Mouse (Mus musculus): ENCODE results near the gene Smim14. TPM values are rescaled to one million over a fixed set of nuclear protein-coding genes. Genes with fewer than 3 reads are reported as not detected.
A peak's percentile ranks its signal among the peaks of the same experiment; 100 is the strongest.

Gene Smim14
- polyA plus RNA-seq, 1 experiment from 2014 or later, result 141 TPM

DNA sequence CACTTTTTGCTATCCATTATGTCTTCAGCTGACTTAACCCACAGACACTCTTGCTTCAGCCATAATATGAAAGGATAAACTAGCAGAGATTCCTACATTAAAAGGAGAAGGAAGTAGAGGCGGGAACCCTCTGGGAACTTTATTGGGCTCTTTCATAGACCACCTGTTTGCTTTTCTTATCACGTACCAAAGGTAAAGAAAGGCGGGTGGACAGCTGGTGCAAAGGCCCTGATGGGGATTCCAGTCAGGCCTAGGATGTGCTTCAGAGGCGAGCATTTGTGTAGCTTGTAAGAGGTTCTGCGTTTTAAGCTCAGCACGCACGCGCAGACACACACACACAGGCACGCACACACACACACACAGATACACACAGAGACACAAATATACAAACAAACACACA lies 35.6 kb downstream of the Smim14 start:
- ATAC-seq (replicated peaks; ENCODE audit: extremely low read depth, insufficient read depth, low FRiP score), result no peak
- Histone ChIP-seq H3K36me3 (ENCODE audit: control insufficient read depth, insufficient read depth) (no peaks in the 10 kb centered on the region), H3K4me1 (ENCODE audit: control insufficient read depth, insufficient read depth, low read length) (no peaks in the 10 kb centered on the region), H3K4me2 (ENCODE audit: low read depth, low read length) (no peak overlapping the region), H3K9me3 (replicated peaks; ENCODE audit: control insufficient read depth, low read length) (no peaks in the 10 kb centered on the region), H3K4me3 (ENCODE audit: low read length) (no peak overlapping the region), H3K27ac (ENCODE audit: low read length) (no peak overlapping the region), H3K27me3 (ENCODE audit: control insufficient read depth, insufficient read depth, low read length) (no peaks in the 10 kb centered on the region), H3K9ac (ENCODE audit: low read length) (no peak overlapping the region)
- WGBS, result 91% methylated on average over 9 of the region's 9 CpGs

DNA sequence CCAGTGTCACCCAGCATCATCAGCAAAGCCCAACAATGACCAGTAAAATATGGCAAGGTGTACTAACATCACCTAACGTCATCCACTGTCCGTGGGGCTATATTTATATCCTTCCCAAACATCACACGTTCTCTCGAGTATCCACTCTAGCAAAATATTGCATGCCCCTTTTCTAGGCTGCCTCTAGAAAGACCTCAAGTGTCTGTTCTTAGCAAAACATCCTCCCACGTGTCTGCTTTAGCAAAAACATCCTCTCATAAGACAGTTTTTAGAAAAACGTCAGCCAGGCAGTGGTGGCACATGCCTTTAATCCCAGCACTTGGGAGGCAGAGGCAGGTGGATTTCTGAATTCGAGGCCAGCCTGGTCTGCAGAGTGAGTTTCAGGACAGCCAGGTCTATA lies 36.8 kb downstream of the Smim14 start:
- 75% methylated on average over 7 of the region's 7 CpGs for WGBS
- Histone ChIP-seq H3K36me3 (ENCODE audit: control insufficient read depth, insufficient read depth) (no peaks in the 10 kb centered on the region), H3K4me3 (ENCODE audit: low read length) (no peak overlapping the region), H3K4me2 (ENCODE audit: low read depth, low read length) (no peak overlapping the region), H3K9ac (ENCODE audit: low read length) (no peak overlapping the region), H3K4me1 (ENCODE audit: control insufficient read depth, insufficient read depth, low read length) (no peaks in the 10 kb centered on the region), H3K9me3 (replicated peaks; ENCODE audit: control insufficient read depth, low read length) (no peaks in the 10 kb centered on the region), H3K27me3 (ENCODE audit: control insufficient read depth, insufficient read depth, low read length) (no peaks in the 10 kb centered on the region), H3K27ac (ENCODE audit: low read length) (no peak overlapping the region)
- no peak for ATAC-seq (replicated peaks; ENCODE audit: extremely low read depth, insufficient read depth, low FRiP score)

DNA sequence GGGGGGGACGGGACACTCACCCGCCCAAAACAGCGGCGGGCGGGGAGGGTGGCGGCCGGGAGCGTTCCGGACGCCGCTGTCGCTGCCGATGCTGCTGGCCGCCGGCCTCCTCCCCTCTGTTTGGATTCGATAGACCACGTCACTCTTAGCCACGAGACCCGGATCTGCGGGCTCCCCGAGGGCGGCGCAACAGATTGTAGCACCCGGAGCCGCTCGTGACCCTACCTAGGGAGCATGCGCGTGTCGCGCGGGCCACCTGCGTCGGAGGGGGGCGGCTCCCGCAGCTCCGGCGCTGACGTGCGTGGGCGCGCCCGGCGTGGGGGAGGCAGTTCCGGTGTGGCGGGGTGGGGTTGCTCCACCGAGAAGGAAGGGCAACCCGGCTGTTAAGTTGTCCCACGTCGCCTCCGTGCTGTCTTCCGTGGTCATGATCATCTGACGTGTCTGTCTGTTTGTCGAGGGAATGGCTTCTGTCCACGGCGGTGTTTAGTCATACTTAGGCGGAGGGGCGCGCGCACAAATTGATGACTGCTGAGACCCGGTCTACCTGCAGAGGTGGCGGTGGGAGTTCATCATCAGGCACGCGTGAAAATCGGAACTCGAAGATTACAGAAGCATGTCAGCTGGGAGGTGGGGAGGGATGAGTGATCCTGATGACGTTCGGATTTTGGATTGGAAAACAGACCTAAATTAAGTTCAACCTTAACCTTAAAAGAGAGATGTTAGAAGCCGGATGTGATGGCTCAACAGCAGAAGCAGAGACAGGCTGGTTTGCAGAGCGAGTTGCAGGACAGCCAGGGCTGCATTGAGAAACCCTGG lies 44.1 kb downstream of the Smim14 start, which contains the start of gene Gm43552:
TSS of gene Gm43552 (minus strand) at position 118 of the 816 bp plus-strand sequence.
- peak; percentile 96 for ATAC-seq (replicated peaks; ENCODE audit: extremely low read depth, insufficient read depth, low FRiP score)
- WGBS, result under 1% methylated on average over 68 of the region's 69 CpGs

DNA sequence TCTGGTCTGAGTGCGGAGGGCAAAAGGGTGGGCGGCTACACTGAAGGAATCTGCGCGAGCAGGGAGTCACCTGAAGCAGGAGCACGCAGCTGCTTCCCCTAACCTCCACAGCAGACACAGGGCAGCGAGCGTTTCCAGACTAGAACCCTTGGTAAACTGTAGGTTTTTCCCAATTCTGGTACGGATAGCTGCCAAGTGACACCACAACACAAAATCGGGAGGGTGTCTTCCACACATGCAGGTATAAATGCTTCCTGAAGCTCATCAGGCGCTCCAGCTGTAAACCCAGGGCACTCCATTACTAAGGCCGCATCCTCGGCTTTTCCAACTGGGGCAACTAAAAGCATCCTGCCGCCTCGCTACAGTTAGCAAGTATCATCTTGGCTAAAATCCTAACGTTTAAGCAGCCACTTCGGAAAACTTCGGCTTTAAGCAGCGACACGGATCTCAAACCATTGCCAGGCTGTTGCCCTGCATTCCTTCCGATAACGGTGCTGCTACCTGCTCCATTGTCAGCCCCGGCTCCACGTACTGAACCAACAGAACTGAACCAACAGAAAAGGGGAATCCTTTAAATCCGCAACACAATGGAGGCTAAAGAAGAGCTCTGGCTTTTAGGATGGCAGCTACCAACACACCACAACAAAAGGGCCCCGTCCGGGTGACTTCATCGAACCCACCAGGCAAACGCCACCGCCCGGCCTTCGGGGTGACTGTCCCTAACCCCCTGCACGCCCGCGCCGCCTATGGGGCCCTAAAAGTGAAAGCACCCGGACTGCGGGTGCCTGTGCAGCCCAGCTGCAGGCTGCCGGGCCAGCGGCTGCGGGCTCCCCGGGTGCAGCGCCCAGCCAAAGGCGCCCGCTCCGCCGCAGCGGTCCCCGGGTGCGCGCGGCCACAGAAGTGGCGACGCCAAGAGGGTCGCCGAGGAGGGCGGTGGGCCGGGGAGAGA lies 44.9 kb downstream of the Smim14 start:
- Histone ChIP-seq H3K4me1 (ENCODE audit: control insufficient read depth, insufficient read depth, low read length) (peaks cover 42% of the 10 kb centered on the region), H3K36me3 (ENCODE audit: control insufficient read depth, insufficient read depth) (no peaks in the 10 kb centered on the region), H3K4me3 (ENCODE audit: low read length) (peak overlapping the region; percentile 68), H3K9ac (ENCODE audit: low read length) (peak overlapping the region; percentile 85), H3K9me3 (replicated peaks; ENCODE audit: control insufficient read depth, low read length) (no peaks in the 10 kb centered on the region), H3K27ac (ENCODE audit: low read length) (peak overlapping the region; percentile 97), H3K4me2 (ENCODE audit: low read depth, low read length) (peak overlapping the region; percentile 69), H3K27me3 (ENCODE audit: control insufficient read depth, insufficient read depth, low read length) (no peaks in the 10 kb centered on the region)
- ATAC-seq (replicated peaks; ENCODE audit: extremely low read depth, insufficient read depth, low FRiP score), result peak; percentile 82
- WGBS, result under 1% methylated on average over 57 of the region's 57 CpGs

More for the DNA sequence above, 44.1 kb downstream of the Smim14 start, which contains the start of gene Gm43552:
- Histone ChIP-seq H3K4me1 (ENCODE audit: control insufficient read depth, insufficient read depth, low read length) (peaks cover 37% of the 10 kb centered on the region), H3K9me3 (replicated peaks; ENCODE audit: control insufficient read depth, low read length) (no peaks in the 10 kb centered on the region), H3K27me3 (ENCODE audit: control insufficient read depth, insufficient read depth, low read length) (no peaks in the 10 kb centered on the region), H3K27ac (ENCODE audit: low read length) (peak within 1 kb of the TSS; percentile 97), H3K4me3 (ENCODE audit: low read length) (peak within 1 kb of the TSS; percentile 68), H3K36me3 (ENCODE audit: control insufficient read depth, insufficient read depth) (no peaks in the 10 kb centered on the region), H3K4me2 (ENCODE audit: low read depth, low read length) (peak within 1 kb of the TSS; percentile 69), H3K9ac (ENCODE audit: low read length) (peak within 1 kb of the TSS; percentile 85)

DNA sequence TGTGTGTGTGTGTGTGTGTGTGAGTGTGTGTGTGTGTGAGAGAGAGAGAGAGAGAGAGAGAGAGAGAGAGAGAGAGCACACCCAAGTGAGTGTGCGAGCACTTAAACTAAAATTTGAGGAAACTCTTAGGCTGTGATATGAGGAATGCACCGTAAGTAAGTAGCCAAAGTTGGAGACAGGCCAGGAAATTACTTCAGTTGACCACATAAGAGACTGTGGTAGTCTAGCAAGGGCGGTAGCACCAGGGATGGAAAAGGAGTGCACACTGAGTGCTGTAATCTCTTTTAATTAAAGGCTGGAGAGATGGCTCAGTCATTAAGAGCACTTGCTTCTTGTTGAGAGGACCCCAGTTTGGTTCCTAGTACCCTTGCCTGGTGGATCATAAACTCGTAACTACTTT lies 47.2 kb downstream of the Smim14 start:
- 26% methylated on average over 4 of the region's 4 CpGs for WGBS
- Histone ChIP-seq H3K36me3 (ENCODE audit: control insufficient read depth, insufficient read depth) (no peaks in the 10 kb centered on the region), H3K9ac (ENCODE audit: low read length) (no peak overlapping the region), H3K4me1 (ENCODE audit: control insufficient read depth, insufficient read depth, low read length) (peaks cover 48% of the 10 kb centered on the region), H3K27ac (ENCODE audit: low read length) (peak overlapping the region; percentile 53; the same call in 1 of the 2 replicates), H3K9me3 (replicated peaks; ENCODE audit: control insufficient read depth, low read length) (no peaks in the 10 kb centered on the region), H3K4me3 (ENCODE audit: low read length) (no peak overlapping the region), H3K27me3 (ENCODE audit: control insufficient read depth, insufficient read depth, low read length) (no peaks in the 10 kb centered on the region), H3K4me2 (ENCODE audit: low read depth, low read length) (peak overlapping the region; percentile 20)
- no peak for ATAC-seq (replicated peaks; ENCODE audit: extremely low read depth, insufficient read depth, low FRiP score)

DNA sequence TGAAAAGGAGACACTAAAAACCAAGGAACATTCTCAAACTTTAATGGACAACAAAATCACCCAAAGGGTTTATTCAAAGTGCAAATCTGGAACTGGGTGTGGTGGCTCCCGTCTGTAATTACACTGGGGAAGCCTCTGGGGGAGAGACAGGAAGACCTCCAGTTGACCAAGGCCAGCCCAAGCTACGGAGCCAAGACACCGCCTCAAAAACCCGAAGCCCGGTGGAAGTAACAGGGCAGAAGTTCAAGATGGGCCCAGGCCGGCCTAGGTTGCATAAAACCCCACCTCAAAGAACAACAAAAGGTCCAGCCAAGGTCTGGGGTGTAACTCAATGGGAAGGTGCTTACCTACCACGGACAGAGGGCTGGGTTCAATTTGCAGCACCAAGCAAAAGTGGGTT lies 48.3 kb downstream of the Smim14 start:
- H3K9ac ChIP-seq (ENCODE audit: low read length), result no peak overlapping the region
- no peak overlapping the region for H3K4me2 ChIP-seq (ENCODE audit: low read depth, low read length)
- WGBS, result 73% methylated on average over 7 of the region's 7 CpGs
- no peak overlapping the region for H3K27ac ChIP-seq (ENCODE audit: low read length)
- peaks cover 53% of the 10 kb centered on the region for H3K4me1 ChIP-seq (ENCODE audit: control insufficient read depth, insufficient read depth, low read length)
- H3K9me3 ChIP-seq (replicated peaks; ENCODE audit: control insufficient read depth, low read length), result no peaks in the 10 kb centered on the region
- H3K4me3 ChIP-seq (ENCODE audit: low read length), result no peak overlapping the region
- H3K36me3 ChIP-seq (ENCODE audit: control insufficient read depth, insufficient read depth), result no peaks in the 10 kb centered on the region
- no peak for ATAC-seq (replicated peaks; ENCODE audit: extremely low read depth, insufficient read depth, low FRiP score)
- H3K27me3 ChIP-seq (ENCODE audit: control insufficient read depth, insufficient read depth, low read length), result no peaks in the 10 kb centered on the region

DNA sequence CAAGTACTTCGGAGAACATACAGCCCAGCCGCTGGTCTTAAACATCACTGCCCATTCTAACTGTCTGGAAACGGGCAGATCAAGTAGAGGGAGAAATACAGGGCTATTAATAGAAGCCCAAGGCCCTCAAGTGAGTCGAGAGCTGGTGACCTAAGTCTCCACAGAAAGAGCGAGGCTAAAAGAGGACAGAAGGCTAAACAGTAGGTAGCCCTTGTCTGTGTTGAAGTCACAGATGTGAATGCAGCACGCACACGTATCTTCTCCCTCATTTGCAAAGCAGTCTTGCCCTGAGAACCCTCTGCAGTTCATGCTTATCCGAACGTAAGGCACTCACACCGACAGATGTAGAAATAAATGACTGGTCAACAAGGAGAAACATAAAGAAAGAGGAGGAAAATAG lies 49.6 kb downstream of the Smim14 start:
- 0 out of 2 replicates have a peak, but pooled peaks have one; percentile 25 for ATAC-seq (replicated peaks; ENCODE audit: extremely low read depth, insufficient read depth, low FRiP score)

DNA sequence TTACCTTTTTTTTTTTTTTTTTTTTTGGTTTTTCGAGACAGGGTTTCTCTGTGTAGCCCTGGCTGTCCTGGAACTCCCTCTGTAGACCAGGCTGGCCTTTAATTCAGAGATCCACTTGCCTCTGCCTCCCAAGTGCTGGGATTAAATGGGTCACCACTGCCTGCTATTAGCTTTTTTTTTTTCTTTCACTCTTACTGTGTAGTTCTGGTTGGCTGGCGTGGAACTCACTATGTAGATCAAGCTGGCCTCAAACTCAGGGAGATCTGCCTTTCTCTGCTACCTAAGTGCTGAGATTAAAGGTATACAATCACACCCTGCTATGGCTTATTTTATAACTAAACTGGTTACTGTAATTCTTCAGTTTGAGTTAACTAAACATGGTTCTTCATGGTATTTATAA lies 50.5 kb downstream of the Smim14 start:
- no peak overlapping the region for H3K4me2 ChIP-seq (ENCODE audit: low read depth, low read length)
- H3K36me3 ChIP-seq (ENCODE audit: control insufficient read depth, insufficient read depth), result no peaks in the 10 kb centered on the region
- H3K4me1 ChIP-seq (ENCODE audit: control insufficient read depth, insufficient read depth, low read length), result peaks cover 49% of the 10 kb centered on the region
- 99% methylated on average over 2 of the region's 2 CpGs for WGBS
- no peaks in the 10 kb centered on the region for H3K27me3 ChIP-seq (ENCODE audit: control insufficient read depth, insufficient read depth, low read length)
- H3K9ac ChIP-seq (ENCODE audit: low read length), result no peak overlapping the region
- H3K27ac ChIP-seq (ENCODE audit: low read length), result no peak overlapping the region
- H3K4me3 ChIP-seq (ENCODE audit: low read length), result no peak overlapping the region
- ATAC-seq (replicated peaks; ENCODE audit: extremely low read depth, insufficient read depth, low FRiP score), result no peak
- no peaks in the 10 kb centered on the region for H3K9me3 ChIP-seq (replicated peaks; ENCODE audit: control insufficient read depth, low read length)

More for the DNA sequence above, 49.6 kb downstream of the Smim14 start:
- H3K4me2 ChIP-seq (ENCODE audit: low read depth, low read length), result peak overlapping the region; percentile 42
- 44% methylated on average over 10 of the region's 10 CpGs for WGBS
- no peaks in the 10 kb centered on the region for H3K9me3 ChIP-seq (replicated peaks; ENCODE audit: control insufficient read depth, low read length)
- H3K9ac ChIP-seq (ENCODE audit: low read length), result peak overlapping the region; percentile 50
- no peak overlapping the region for H3K4me3 ChIP-seq (ENCODE audit: low read length)
- H3K36me3 ChIP-seq (ENCODE audit: control insufficient read depth, insufficient read depth), result no peaks in the 10 kb centered on the region
- peaks cover 48% of the 10 kb centered on the region for H3K4me1 ChIP-seq (ENCODE audit: control insufficient read depth, insufficient read depth, low read length)
- peak overlapping the region; percentile 91 for H3K27ac ChIP-seq (ENCODE audit: low read length)
- no peaks in the 10 kb centered on the region for H3K27me3 ChIP-seq (ENCODE audit: control insufficient read depth, insufficient read depth, low read length)
